Mouse (Mus musculus) forebrain, embryonic 11.5 days (tissue): Measurements from ENCODE around the gene H2afj. TPM values are rescaled to one million over a fixed set of nuclear protein-coding genes. Genes with fewer than 3 reads are reported as not detected.
"Not testable (repeated sequence)": the region's sequence is repeated elsewhere in the genome, so short reads cannot be mapped to it uniquely, and the experiment has no call there.

Source experiments
- ATAC-seq: fragments of 200-750 bp; cut with Nextera tagmentation; replicated peaks from 2 replicates; pipeline ENCODE4 v1.8.0; 2017; ENCODE audit warnings: moderate TSS enrichment; ENCODE audit not compliant: low FRiP score
- DNase-seq: peaks from one replicate; pipeline ENCODE4 v3.0.0-alpha.2; 2017; ENCODE audit warnings: low spot score
- H3K27ac ChIP-seq: fragments of 300-500 bp; sonication (generic); 2 replicates; pipeline ENCODE4 v1.5.1; 2014; ENCODE audit warnings: low read depth, low read length
- H3K27me3 ChIP-seq: fragments of 300-500 bp; sonication (generic); 2 replicates; pipeline ENCODE4 v1.6.1; 2014; ENCODE audit warnings: mild to moderate bottlenecking, low read length, mixed read lengths; ENCODE audit not compliant: control insufficient read depth, insufficient read depth
- H3K36me3 ChIP-seq: fragments of 300-500 bp; sonication (generic); 2 replicates; pipeline ENCODE4 v1.6.1; 2014; ENCODE audit warnings: mild to moderate bottlenecking, low read length, moderate library complexity, mixed read lengths; ENCODE audit not compliant: control insufficient read depth, insufficient read depth
- H3K4me1 ChIP-seq: fragments of 300-500 bp; sonication (generic); replicated peaks from 2 replicates; pipeline ENCODE4 v1.6.1; 2014; ENCODE audit warnings: low read length, mixed read lengths; ENCODE audit not compliant: control insufficient read depth, insufficient read depth
- H3K4me2 ChIP-seq: fragments of 300-500 bp; sonication (generic); 2 replicates; pipeline ENCODE4 v1.6.1; 2014; ENCODE audit warnings: low read depth, mild to moderate bottlenecking, low read length, moderate library complexity, mixed read lengths; ENCODE audit not compliant: severe bottlenecking
- H3K4me3 ChIP-seq: fragments of 300-500 bp; sonication (generic); 2 replicates; pipeline ENCODE4 v1.5.1; 2014; ENCODE audit warnings: low read depth, low read length
- H3K9ac ChIP-seq: fragments of 300-500 bp; sonication (generic); 2 replicates; pipeline ENCODE4 v1.6.1; 2014; ENCODE audit warnings: low read length
- H3K9me3 ChIP-seq: fragments of 300-500 bp; sonication (generic); 2 replicates; pipeline ENCODE4 v1.6.1; 2016; ENCODE audit warnings: low read length, mixed read lengths; ENCODE audit not compliant: control insufficient read depth
- WGBS: fragments of 180-500 bp; shearing (Covaris S2); extraction: QIAGEN DNeasy Blood & Tissue Kit; methylation state at CpG from one replicate; pipeline ENCODE4 v1.1.7; 2014; 5-methylcytosine and 5-hydroxymethylcytosine counted together
- polyA plus RNA-seq: library from polyadenylated mRNA; unstranded; fragments of >200 nt; fragmentation: Nextera tagmentation; extraction: Ambion mirVana; gene quantifications from 2 replicates; pipeline ENCODE4 v1.2.1, GENCODE M21; 2014

H2afj gene
- polyA plus RNA-seq, 1 experiment from 2014 or later = 85.0 TPM

- 31% methylated on average over 16 of the region's 16 CpGs for WGBS
- Histone ChIP-seq H3K9ac (peak overlapping the region; percentile 41), H3K4me3 (peak overlapping the region; percentile 28), H3K4me2 (peak overlapping the region; percentile 63), H3K36me3 (no peaks in the 10 kb centered on the region), H3K27ac (no peak overlapping the region), H3K9me3 (no peaks in the 10 kb centered on the region), H3K4me1 (peaks cover 3% of the 10 kb centered on the region; the same call in 1 of the 2 replicates), H3K27me3 (no peaks in the 10 kb centered on the region; the same call in 1 of the 2 replicates)
- no peak for DNase-seq
- peak; percentile 34; the same call in 1 of the 2 replicates for ATAC-seq
These were observed 14.9 kb upstream of the H2afj start for GRCm38 (mm10) chr6:136792884-136793758.

DNA sequence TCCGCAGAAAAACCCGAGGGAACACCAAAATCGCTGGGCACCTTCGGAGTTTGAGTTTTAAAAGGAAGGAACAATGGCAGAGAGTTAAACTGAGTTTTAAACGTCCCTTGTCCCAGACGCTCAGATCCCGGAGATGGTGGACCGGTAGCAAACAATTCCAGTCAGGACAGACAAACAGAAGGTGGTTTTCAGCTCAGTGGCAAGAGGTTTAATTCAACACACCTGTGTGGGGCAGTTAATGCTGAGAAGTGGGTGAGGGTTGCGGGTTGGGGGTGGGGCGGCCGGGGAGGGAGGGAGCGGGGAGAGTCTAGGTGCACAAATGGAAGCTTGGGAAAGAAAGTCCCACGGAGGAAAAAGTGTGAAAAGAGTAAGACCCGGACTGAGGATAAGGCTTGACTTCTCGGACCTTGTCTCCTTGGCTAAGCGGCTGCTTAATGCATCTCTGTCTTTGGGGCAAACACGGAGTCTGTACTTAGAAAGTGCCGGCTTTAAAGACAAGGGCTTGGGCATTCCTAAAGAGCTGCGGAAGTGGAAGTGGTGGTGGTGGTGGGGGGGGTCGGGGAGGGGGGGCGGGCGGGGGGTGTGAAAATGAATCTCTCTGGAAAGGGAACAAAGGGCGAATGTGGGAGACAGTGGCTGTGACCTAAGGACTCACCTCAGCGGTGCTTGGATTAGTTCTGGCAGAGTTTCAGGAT is 14.1 kb upstream of the H2afj start:
- Histone ChIP-seq H3K9me3 (no peaks in the 10 kb centered on the region), H3K27ac (no peak overlapping the region), H3K9ac (peak overlapping the region; percentile 41), H3K36me3 (no peaks in the 10 kb centered on the region), H3K4me3 (peak overlapping the region; percentile 28), H3K27me3 (no peaks in the 10 kb centered on the region; the same call in 1 of the 2 replicates), H3K4me1 (peaks cover 3% of the 10 kb centered on the region; the same call in 1 of the 2 replicates), H3K4me2 (peak overlapping the region; percentile 63)
- under 1% methylated on average over 24 of the region's 24 CpGs for WGBS
- no peak for DNase-seq
- ATAC-seq = peak; percentile 49; the same call in 1 of the 2 replicates

- no peak overlapping the region for H3K4me2 ChIP-seq
- 68% methylated on average over 1 of the region's 1 CpGs for WGBS
- H3K9ac ChIP-seq = no peak overlapping the region
- H3K4me3 ChIP-seq = no peak overlapping the region
- peaks cover 3% of the 10 kb centered on the region; the same call in 1 of the 2 replicates for H3K4me1 ChIP-seq
- ATAC-seq (no peak), DNase-seq (no peak)
- no peak overlapping the region for H3K27ac ChIP-seq
- H3K27me3 ChIP-seq = no peaks in the 10 kb centered on the region; the same call in 1 of the 2 replicates
- H3K9me3 ChIP-seq = no peaks in the 10 kb centered on the region
- no peaks in the 10 kb centered on the region for H3K36me3 ChIP-seq
These were observed 12.9 kb upstream of the H2afj start for GRCm38 (mm10) chr6:136795110-136795509.

GRCm38 (mm10) chr6:136795850-136796249 is 12.2 kb upstream of the H2afj start:
- Histone ChIP-seq H3K9me3 (no peaks in the 10 kb centered on the region), H3K4me2 (no peak overlapping the region), H3K27me3 (no peaks in the 10 kb centered on the region; the same call in 1 of the 2 replicates), H3K36me3 (no peaks in the 10 kb centered on the region), H3K9ac (no peak overlapping the region), H3K4me1 (peaks cover 3% of the 10 kb centered on the region; the same call in 1 of the 2 replicates), H3K4me3 (no peak overlapping the region), H3K27ac (no peak overlapping the region)
- WGBS = 60% methylated on average over 6 of the region's 6 CpGs
- DNase-seq (no peak), ATAC-seq (no peak)

- H3K9me3 ChIP-seq, H3K36me3 ChIP-seq, DNase-seq, H3K9ac ChIP-seq, ATAC-seq, H3K27me3 ChIP-seq, H3K4me1 ChIP-seq, H3K4me3 ChIP-seq, H3K27ac ChIP-seq, H3K4me2 ChIP-seq: not testable (repeated sequence)
- WGBS = 90% methylated on average over 3 of the region's 3 CpGs
These were observed 10.0 kb upstream of the H2afj start for GRCm38 (mm10) chr6:136797874-136798693.

- no peak for DNase-seq
- ATAC-seq = no peak
- 92% methylated on average over 8 of the region's 8 CpGs for WGBS
These were observed 7.3 kb upstream of the H2afj start for GRCm38 (mm10) chr6:136800710-136801109.

GRCm38 (mm10) chr6:136801274-136801673 is 6.8 kb upstream of the H2afj start:
- Histone ChIP-seq H3K4me2 (no peak overlapping the region), H3K9me3 (no peaks in the 10 kb centered on the region), H3K4me3 (no peak overlapping the region), H3K27me3 (no peaks in the 10 kb centered on the region), H3K27ac (no peak overlapping the region), H3K36me3 (no peaks in the 10 kb centered on the region), H3K4me1 (no peaks in the 10 kb centered on the region; the same call in 1 of the 2 replicates), H3K9ac (no peak overlapping the region)
- 90% methylated on average over 6 of the region's 6 CpGs for WGBS
- no peak for ATAC-seq
- DNase-seq = no peak

More at GRCm38 (mm10) chr6:136800710-136801109, 7.3 kb upstream of the H2afj start:
- no peaks in the 10 kb centered on the region for H3K36me3 ChIP-seq
- no peak overlapping the region for H3K4me3 ChIP-seq
- no peaks in the 10 kb centered on the region for H3K9me3 ChIP-seq
- H3K4me1 ChIP-seq = no peaks in the 10 kb centered on the region; the same call in 1 of the 2 replicates
- no peak overlapping the region for H3K9ac ChIP-seq
- no peak overlapping the region for H3K4me2 ChIP-seq
- no peak overlapping the region for H3K27ac ChIP-seq
- H3K27me3 ChIP-seq = no peaks in the 10 kb centered on the region
